Mouse (Mus musculus) embryonic fibroblast, embryonic 13.5 days (primary cell): ENCODE measurements at regions not wholly inside any gene's neighbourhood (a gene's known extent, or its start where the extent isn't known, plus 50 kb on each side); places are given as distances from the start of the nearest gene placed in this dataset.

Experiments used
- CTCF ChIP-seq: IDR thresholded peaks from 2 replicates; pipeline ENCODE4 v1.5.1; 2011; ENCODE audit warnings: mild to moderate bottlenecking, control low read depth, low read length, moderate library complexity, borderline replicate concordance; ENCODE audit not compliant: insufficient read depth
- POLR2A ChIP-seq: IDR thresholded peaks from 2 replicates; pipeline ENCODE4 v1.6.1; 2011; ENCODE audit warnings: low read depth, mild to moderate bottlenecking, control low read depth, low read length, moderate library complexity

DNA sequence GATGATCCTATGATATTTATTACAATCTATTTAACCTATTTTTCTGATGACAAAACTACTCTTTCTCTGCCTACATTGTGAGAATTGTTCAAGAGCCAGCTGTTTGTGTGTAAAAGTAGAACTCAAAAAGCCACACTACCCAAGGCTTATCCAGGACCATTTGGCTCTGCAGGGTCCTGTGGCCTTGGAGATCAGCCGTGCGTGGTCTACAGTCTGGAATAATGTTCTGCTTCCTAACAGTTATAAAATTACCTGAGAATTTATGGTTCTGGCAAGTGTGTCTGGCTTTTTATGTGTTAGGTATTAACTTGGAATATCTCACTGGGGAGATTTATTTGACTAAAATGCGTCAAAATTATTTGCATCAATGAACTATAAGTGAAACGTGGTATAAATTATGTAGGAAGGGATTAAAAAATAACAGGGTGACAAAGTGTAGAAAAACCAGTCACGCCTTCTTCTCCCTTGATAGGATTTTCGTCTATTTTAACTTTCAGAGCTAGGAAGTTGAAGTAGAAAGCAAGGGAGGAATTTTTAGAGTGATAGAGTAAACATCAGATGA, 1789.0 kb upstream of the Gm7489 start:
- TF ChIP-seq POLR2A, result no peak
- TF ChIP-seq CTCF, result no peak
